Mouse (Mus musculus): ENCODE results near the gene Bri3bp.

DNA sequence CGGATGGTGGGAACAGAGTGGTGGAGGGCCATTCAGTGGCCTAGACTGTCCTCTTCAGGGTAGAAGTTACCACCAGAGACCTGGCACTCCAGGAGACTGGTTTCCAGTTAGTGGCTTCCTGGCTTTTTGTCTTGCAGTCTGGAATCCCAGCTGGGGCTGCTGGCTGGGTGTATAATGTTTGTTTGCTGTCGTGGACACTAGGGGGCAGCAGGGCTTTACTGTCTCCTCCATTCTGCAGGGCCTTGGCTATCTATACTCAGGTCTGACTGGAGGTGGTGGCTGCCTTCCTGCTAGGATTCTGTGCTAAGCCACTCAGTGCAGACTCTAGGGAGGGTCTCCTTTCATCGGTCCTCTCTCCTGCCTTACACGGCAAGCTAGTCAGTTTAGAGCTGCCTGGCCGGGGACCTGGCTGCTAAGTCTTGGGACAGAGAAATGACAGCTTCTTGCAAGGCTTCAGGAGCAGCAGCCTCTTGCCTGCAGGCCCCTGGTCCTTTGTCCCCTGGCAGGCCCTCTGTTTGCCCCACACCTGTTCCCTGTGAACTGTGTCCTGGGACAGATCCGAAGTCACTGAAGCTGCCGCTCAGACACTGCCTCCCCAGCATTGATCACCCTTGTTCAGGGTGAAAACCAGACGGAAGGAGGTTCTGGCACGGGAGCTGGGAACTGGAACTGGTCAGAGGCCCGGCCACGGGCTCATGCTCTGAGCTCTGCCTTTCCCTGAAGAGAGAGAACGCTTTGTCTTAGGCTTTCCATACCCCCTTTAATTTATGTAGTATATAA is 56.6 kb downstream of the Bri3bp start:
- TF ChIP-seq POLR2A (IDR thresholded peaks at IDR 0.05; ENCODE audit: insufficient read depth, low read length) (no peak), CTCF (IDR thresholded peaks at IDR 0.05; ENCODE audit: low read depth, low read length) (peak; percentile 77)
